Mouse (Mus musculus): ENCODE results near the gene Samm50.

Samm50 gene

DNA sequence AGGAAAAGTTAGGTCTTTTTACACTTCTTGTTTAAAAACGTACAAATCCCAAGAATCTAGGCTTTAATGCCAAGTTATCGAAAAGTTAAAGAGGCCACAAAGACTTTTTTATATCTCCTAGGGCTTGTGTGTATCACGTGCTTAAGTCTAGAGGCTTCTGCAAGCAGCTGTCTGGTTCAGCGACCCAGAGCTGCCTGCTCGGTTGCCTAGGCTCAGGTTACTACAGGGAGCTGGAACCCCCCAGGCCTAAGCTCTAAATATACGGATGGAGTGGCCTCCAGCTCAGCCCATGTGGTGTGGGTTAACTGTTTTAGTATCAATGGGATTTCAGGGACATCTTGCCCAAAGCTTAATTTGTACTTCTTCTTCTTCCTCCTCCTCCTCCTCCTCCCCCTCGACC is 49.5 kb downstream of the Samm50 start:
- DNase-seq, result no peak

DNA sequence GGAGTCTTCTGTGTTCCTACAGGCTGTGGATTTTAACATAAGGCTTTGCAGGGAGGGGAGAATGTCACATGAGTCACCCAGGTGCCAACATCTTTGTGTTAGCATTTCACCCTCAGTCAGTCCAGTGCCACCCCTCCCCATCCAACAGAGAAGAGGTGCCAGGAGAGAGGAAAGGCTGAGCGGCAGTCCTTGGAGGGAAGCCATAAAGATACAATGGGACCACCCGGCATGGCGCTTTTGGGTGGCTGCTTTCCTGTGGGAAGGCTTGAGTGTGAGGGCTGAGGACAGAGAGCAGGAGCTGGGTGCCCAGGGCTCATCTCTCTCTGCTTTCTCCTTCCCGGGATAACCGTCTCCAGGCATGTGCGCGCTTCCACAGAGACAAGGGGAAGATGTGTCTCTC is 53.1 kb downstream of the Samm50 start:
- no peak for DNase-seq

DNA sequence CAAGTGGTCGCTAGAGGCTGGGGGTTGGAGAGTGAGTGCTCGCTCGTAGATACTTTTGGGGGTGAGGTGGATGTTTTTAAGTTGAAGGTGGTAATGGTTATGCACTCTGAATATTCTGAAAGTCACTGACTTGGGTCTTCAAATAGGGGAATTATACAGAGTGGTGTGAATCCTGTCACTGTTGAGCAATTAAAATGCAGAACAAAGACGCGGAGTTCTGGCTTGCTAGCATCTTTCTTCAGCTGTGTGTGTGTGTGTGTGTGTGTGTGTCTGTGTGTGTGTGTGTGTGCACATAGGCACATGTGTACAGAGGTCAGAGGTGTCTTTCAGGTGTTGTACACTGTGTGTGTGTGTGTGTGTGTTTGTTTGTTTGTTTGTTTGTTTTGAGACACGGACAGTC is 54.2 kb downstream of the Samm50 start:
- DNase-seq, result no peak

- DNase-seq, result no peak
Observed at GRCm38 (mm10) chr15:84247309-84247708, 55.3 kb downstream of the Samm50 start.

DNA sequence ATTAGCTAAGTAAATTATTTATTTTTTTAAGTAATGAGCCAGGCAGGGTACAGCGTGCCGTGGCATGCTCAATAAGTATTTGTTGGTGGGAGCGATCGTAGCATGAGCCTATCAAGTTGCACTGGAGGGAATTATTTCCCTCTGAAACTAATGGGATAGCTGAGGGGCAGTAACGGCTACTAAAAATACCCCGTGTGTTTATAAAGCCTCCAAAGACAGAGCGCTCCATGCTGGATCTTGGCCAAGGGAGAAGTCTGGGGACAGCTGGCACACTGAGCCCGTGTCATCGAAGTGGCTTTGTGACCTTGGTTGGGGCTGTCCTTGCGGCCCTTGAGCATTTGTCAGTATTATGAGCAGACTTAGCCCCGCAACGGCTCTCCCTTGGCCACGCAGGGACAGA is 59.2 kb downstream of the Samm50 start:
- DNase-seq, result no peak

DNA sequence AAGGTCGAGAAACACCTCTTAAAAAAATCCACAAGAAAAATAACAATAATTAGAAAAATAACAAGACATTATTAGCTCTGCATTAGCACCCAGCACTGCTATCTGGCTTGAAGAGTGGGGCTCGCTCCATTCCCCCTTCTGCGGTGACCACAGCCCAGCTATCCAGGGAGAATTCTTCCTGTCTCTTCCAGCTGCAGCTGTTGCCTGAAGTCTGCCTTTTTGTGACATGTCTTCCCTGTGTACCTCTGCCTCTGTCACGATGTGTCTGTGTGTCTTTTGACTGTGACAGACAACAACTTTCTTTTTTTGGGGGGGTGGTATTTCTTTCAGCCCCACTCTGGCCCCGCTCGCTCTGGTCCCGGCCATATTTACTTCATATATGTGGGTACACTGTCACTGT is 60.6 kb downstream of the Samm50 start:
- no peak for DNase-seq

DNA sequence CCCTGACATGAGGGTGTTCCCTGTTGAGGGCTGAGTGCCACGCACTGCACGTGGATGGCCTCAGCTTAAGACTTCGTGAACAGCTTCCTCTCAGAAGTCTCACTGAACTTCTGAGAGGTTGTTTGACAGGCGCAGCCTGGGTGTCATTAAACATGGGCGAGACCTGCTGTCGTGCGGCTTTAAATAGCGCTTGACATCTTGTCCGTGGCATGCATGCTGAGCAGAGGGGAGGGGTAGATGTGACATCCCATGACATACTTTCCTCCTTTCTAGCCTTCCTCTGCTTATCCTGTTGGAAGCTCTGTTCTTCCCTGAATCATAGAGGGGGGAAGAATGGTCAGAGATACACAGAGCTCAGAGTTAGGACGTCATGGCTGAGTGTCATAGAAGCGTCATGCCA is 61.7 kb downstream of the Samm50 start:
- no peak for DNase-seq

DNA sequence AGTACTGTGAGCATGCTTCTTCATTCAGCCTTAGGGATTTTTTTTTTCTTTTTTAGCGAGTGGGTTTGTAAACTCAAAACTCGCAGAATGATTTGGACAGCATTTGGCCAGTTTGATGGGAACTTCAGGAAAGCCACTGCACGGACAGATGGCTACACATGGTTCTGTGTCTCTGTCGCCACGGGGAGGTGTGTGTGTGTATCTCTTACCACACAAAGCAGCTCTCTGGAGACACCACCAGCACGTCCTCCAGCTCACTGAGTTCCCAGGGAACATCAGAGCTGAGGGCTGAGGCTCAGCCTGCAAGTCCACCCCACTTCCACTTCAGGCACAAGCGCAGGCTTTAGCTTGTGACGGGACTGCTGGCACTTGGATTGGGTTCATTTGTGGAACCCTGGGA is 62.3 kb downstream of the Samm50 start:
- DNase-seq, result no peak

DNA sequence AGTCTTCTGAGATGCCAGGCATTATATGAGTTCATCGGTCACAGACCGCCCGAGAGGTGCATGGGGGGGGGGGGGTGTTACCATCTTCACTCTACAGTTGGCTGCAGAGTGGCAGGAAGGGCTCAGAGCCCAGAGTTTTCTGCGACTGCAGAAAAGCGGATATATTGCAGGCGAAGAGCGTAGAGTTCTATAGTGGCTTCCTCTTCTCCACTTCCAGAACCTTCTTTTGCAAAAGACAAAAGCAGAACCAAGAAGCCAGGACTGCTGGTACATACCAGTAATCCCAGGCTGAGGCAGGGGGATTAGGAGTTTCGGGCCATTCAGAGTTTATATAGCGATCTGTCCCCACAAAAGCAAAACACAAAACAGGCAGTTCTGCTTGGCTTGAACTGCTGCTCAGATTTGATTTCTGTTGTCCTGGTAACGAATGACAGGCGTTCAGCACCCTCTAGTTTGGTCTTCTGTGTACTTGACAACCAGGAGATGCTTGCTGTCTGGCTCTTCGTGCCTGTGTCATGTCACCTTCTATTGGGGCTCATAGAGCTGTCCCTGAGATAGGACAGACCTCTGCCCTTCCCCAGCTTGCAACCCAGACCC is 64.3 kb downstream of the Samm50 start:
- no peak for DNase-seq

GRCm38 (mm10) chr15:84256864-84257263 is 64.8 kb downstream of the Samm50 start:
- no peak for DNase-seq

- DNase-seq, result no peak
Observed at GRCm38 (mm10) chr15:84258602-84259355, 66.7 kb downstream of the Samm50 start.

DNA sequence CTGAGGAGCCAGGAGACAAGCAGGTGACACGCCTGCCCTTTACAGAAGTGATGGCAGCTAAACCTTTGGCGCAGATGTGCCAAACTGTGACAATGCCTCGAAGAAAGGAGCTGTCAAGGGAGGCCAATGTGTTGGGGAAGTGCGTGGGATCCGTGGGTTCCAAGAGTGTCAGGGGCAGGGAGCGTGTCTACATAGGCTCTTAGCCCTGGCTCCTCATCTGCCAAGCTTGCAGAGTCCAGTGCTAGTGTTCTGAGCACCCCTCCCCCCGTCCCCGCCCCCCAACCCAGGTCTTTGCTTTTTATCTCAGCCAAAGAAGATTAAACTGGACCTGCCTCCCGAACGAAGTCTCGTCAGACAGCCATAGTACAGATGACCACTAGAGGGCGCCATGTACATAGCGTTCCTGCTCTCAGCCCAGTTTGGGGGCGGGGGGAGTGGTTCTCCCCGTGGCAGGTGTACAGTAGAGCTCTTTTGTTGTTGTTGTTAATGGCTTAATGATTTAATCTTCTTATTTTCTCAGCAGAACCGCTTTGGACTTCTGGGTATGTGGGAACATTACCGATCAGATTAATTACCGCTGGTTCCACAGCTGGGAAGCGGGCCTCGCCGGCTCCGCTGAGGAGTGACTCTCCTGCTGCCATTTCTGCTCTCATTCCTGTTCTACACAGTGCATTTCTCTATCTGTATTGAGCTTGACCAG is 68.2 kb downstream of the Samm50 start:
- DNase-seq, result peak; percentile 66 to 67

GRCm38 (mm10) chr15:84262630-84263029 is 70.6 kb downstream of the Samm50 start:
- no peak for DNase-seq

DNA sequence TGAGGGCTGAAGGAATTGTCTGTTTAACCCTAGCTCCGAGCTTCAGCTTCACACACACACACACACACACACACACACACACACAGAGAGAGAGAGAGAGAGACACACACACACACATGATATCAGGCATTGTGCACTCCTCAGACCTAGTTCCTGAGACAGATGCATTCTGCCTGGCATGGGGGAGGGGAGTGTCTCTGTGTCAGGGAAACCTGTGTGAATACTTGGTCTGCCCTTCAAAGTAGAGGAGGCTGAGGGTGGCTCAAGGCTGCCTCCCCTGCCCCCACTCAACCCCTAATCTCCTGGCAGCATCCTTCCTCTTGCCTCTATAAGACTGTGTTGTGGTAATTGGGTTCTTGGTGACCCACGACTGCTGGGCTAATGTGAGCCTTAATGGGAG is 71.5 kb downstream of the Samm50 start:
- DNase-seq, result no peak

GRCm38 (mm10) chr15:84265141-84265540 is 73.1 kb downstream of the Samm50 start:
- no peak for DNase-seq

- no peak for DNase-seq
Observed at GRCm38 (mm10) chr15:84266290-84266689, 74.2 kb downstream of the Samm50 start.

All from thymus, postnatal 36 days (tissue).